Mouse (Mus musculus): ENCODE results near the gene Cntn2.

Cntn2 gene

GRCm38 (mm10) chr1:132542762-132543306 is at the start of gene Cntn2:
TSS of gene Cntn2 (minus strand) at chr1:132543256.
- DNase-seq (ENCODE audit: inconsistent age in 2 of 2, low spot score in 1 of 2), result no peak

- DNase-seq (ENCODE audit: inconsistent age in 2 of 2, low spot score in 1 of 2), result no peak
Observed at GRCm38 (mm10) chr1:132592145-132592544, 49.1 kb upstream of the Cntn2 start.

DNA sequence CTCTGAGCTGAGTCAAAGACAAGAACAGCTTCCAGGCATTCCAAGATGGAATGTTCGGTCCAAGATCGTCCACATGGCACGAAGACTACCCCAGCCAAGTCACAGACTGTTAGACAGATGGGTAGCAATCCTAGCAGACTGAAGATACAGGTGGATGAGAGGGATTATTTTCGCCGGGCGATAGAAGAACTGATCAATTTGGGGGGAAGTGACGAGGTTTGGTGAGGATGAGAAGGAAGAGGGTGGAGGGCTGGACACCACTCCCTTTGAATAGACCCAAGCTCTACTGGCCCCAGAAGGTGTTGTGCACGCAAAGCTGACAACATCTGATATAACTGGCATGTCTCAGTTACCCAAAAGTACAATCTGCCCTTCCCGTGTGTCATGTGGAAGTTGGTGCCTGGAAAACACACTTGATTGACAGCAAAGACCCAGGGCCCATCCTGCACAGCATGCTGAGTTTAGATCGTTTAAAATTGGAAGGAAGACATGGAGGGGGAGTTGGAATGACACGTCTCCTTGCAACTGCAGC is 48.4 kb upstream of the Cntn2 start:
- DNase-seq (ENCODE audit: inconsistent age in 2 of 2, low spot score in 1 of 2), result no peak

DNA sequence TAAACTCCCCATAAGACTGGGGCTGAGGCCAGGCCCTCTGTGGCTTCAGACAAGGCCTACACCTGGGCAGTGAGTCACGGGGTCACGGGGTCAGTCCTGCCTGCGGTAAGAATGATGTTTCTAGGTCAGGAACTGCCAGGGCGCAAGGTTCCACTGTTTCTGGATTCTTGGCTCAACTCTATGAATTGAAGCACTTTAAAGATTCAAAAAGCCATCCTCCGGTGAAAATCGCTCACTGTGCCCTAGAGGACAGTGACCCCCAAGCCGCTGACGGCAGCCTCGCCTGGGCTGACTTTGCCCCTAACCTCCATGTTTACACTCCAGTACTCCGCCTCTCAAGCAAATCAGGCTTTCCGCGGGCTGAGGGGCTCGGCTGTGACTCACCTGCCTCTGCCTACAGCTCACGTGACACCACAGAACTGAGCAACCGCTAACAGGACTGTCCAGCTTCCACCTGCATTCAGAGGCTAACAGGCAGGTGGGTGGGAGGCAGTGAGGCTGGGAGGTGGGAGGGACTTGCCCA is 43.7 kb upstream of the Cntn2 start:
- DNase-seq (ENCODE audit: inconsistent age in 2 of 2, low spot score in 1 of 2), result no peak

DNA sequence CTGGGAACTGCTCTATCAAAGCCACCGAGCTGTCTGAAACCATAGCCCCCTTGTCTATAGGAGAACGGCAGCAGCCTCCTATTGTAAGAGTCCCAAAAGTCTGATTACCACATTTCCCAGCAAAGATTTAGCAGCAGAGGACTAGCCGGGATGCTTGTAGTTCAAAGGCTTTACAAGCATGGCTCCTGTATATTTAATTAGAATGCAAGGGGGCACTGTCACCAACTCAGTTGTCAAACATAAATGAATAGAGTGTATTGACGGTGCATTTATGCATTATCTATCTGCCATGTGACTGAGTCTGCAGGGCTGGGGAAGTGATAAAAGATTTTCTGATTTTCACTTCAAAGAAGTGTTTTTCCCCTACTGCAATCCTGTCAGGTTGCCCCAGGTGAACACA is 42.3 kb upstream of the Cntn2 start:
- DNase-seq (ENCODE audit: inconsistent age in 2 of 2, low spot score in 1 of 2), result no peak

GRCm38 (mm10) chr1:132582998-132583604 is 40.0 kb upstream of the Cntn2 start:
- no peak for DNase-seq (ENCODE audit: inconsistent age in 2 of 2, low spot score in 1 of 2)

DNA sequence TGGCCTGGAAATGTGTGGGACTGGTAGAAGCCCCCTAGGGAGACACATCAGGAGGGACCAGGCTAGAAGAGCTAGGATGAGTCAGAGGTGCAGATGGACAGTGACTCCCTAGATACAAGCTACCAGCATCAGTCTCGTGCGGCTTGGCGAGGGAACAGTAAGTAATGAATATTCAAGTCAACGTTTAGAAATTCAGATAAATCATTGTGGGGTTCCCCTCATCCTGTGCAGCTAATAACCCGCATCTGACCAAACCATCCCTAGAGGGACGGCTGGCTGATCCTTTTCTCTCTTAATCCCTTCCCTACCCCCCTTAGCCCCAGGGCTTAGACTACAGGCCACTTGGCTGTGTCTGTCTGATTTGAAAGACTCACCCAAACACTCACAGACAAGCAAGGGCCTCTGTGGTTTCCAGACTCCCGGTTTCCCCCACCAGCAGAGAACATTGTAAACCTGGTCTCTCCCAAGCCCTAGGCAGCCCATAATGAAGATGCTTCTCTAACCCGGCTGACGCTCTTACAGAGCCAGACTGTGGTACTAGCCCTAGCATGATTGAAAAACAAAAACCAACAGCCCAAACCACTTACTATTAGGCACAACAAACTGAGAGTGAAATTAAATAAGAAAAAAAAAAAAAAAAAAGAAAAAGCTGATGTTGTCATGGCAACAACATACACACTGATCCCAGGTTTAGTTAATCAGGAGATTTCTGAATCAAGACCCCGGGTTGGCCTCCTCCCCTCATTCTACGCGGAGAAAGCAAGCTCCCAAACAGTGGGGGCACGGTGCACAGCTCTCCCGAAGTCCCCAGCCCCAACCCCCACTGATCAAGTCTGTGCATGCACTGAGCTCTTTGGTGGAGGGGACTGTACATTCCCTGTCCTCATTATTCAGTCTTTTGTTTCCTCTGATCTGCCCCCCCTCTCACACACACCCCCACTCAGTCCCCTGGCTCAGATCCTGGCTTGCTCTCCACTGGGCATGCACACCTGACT is 39.1 kb upstream of the Cntn2 start:
- DNase-seq (ENCODE audit: inconsistent age in 2 of 2, low spot score in 1 of 2), result no peak

- no peak for DNase-seq (ENCODE audit: inconsistent age in 2 of 2, low spot score in 1 of 2)
Observed at GRCm38 (mm10) chr1:132580063-132580462, 37.0 kb upstream of the Cntn2 start.

DNA sequence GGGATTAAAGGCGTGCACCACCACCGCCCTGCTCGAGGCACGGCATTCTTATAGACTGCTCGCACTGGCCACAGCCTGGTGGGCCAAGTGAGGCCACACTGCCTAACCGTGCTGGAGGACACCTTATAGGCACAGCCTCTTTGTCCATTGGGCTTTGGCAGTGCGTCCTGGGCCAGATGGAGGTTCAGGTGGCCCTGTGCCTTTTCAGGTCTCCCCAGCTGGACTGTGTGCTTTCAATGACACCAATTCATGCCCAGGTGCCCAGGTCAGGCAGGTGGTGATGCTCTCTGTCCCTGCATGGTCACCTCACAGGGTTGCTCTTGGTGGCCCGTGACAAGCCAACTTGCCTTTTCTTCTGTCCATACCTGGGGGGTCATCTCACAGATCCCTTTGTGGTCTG is 33.8 kb upstream of the Cntn2 start:
- no peak for DNase-seq (ENCODE audit: inconsistent age in 2 of 2, low spot score in 1 of 2)

DNA sequence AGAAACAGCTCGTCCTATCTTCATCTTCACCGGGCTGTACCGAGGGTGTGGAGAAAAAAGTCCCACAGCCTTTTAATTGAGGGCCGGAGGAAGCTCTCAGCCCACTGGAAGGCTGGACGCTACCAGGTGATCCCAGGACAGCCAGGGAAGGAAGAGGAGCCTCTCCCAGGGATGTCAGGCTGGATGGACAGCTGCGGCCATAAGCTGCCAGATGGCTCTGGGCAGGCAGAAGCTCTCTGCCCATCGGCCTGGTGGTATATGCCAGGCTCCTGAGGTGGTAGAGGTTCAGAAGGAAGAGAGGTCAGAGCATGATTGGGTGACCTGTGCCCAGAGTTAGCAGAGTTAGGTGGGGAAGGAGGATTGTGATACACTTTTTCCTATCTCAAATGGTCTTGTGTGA is 29.8 kb upstream of the Cntn2 start:
- no peak for DNase-seq (ENCODE audit: inconsistent age in 2 of 2, low spot score in 1 of 2)

GRCm38 (mm10) chr1:132571613-132572012 is 28.6 kb upstream of the Cntn2 start:
- no peak for DNase-seq (ENCODE audit: inconsistent age in 2 of 2, low spot score in 1 of 2)

DNA sequence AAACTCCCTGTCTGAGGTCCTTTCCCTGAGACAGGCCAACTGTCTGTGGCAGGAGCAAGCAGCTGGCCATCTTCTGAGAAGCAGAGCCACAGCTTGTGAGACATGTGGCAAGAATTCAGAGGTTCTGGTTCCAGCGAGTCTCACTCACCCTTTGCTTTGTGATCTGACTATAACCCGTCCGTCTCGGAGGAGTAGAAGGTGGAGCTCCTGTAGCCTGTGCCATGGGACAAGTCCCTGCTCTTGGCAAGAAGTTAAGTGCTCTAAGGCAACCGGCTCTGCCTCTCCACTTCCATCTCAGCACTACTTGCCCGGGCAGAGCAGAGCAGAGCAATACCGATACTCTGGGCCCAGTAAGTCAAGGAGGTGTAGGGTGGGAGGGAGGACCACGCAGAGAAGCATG is 27.9 kb upstream of the Cntn2 start:
- DNase-seq (ENCODE audit: inconsistent age in 2 of 2, low spot score in 1 of 2), result no peak

DNA sequence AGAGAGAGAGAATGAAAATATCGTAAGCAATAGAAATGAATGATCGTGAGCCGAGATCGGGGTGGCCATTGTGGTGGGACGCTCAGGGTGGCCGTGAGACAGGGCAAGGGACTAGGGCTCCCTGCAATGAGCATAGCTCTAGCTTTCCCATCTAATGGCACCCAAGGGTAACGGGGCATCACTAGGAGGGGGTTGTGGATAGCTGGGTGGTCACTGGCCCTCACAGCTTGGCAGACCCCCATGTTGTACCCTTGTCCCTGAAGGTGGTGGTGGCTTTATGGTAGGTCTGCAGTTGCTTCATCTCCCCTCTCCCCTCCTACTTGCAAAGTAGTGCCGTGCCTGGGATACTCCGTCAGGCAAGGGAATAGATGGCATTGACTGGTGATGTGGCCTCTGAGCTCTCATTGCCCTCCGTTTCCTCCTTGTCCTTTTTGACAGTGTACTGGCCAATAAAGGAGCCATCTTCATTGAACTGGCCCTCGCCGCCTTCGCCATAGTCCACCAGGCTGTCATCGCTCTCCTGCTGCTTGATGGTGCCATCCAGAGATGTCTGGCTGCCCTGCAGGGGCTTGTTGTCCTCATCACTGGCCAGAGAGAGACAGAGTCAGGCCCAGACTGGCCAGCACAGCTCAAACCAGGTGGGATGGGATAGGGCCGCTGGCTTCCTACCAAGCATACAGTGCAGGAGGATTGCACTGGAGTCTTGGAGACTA is 27.2 kb upstream of the Cntn2 start:
- no peak for DNase-seq (ENCODE audit: inconsistent age in 2 of 2, low spot score in 1 of 2)

- DNase-seq (ENCODE audit: inconsistent age in 2 of 2, low spot score in 1 of 2), result no peak
Observed at GRCm38 (mm10) chr1:132569516-132569915, 26.5 kb upstream of the Cntn2 start.

- no peak for DNase-seq (ENCODE audit: inconsistent age in 2 of 2, low spot score in 1 of 2)
Observed at GRCm38 (mm10) chr1:132567336-132568125, 24.5 kb upstream of the Cntn2 start.

DNA sequence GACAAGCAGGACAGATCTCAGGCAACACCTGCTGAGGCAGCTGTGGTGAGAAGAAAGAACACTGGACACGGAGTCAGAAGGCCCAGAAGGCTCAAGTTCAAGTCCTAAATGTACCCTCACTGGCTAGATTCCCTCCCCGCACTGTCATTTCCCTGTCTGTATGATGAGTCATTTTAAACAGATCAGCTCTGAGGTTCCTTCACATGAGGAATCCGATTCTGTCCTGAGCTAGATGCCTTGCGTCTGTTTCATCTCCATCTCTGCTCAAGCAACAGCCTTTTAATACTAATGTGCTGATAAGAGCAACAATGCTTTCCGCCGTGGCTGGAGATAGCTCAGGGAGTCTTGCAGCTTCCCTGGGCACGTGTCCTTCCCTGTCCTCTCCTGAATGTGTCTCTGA is 22.7 kb upstream of the Cntn2 start:
- DNase-seq (ENCODE audit: inconsistent age in 2 of 2, low spot score in 1 of 2), result peak in 1 of 2 experiments; percentile 18

GRCm38 (mm10) chr1:132564946-132565345 is 21.9 kb upstream of the Cntn2 start:
- peak; percentile 46 to 81 for DNase-seq (ENCODE audit: inconsistent age in 2 of 2, low spot score in 1 of 2)

GRCm38 (mm10) chr1:132562337-132562795 is 19.3 kb upstream of the Cntn2 start:
- DNase-seq (ENCODE audit: inconsistent age in 2 of 2, low spot score in 1 of 2), result no peak

DNA sequence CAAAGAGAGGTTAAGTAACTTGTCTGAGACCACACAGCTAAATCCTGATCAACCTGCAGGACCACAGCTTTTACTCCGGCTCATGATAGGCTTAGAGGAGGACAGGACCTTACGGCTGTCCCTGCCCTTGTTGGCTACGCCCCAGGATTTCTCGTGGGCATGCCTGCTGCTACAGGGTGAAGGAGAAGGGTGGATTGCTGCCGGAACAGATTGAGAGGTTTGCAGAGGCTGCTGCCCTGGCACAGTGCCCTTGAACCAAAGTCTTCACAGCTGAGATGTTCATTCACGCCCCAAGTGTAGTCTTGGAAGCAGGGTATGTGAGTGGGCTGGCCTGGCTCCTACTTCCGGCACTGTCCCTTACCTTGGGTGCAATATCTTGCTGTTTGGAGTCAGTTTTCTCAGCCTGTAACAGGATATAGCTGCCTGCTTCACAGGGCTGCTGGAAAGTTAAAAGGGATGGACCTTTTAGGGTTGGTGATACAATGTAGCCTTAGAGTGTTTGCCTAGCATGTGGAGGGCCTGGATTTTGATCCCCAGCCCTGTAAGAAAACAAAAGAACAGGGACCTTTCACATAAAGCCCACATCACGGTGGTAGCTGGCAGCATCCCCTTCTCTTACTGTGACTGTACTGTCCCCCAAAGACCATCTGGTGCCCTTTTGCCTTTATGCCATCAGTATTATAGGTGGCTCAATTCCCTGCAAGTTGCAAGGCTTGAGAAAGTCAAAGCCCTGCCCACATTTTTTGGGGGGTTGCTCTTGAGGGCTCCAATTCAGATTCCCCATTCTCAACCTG is 18.0 kb upstream of the Cntn2 start:
- DNase-seq (ENCODE audit: inconsistent age in 2 of 2, low spot score in 1 of 2), result peak; percentile 20 to 65

Measured in adrenal gland, adult (tissue).